Mouse (Mus musculus) spleen, adult 2 months (tissue): ENCODE data around the gene Pkn3. TPM values are rescaled to one million over a fixed set of nuclear protein-coding genes. Genes with fewer than 3 reads are reported as not detected.
A peak's percentile ranks its signal among the peaks of the same experiment; 100 is the strongest.

Source experiments
- DNase-seq, 2 experiments: peaks; one replicate each; pipeline versions ENCODE4 v3.0.0 to v3.0.0-alpha.2; 2012 to 2021; ENCODE audit warnings: low spot score in 2 of 2, low read depth in 1 of 2
- H3K27ac ChIP-seq: fragments of 200-500 bp; 2 replicates; pipeline ENCODE4 v1.5.1; 2012; ENCODE audit warnings: low read length, inconsistent platforms; ENCODE audit not compliant: insufficient read depth
- H3K27me3 ChIP-seq: fragments of 200-500 bp; 2 replicates; pipeline ENCODE4 v1.6.1; 2012; ENCODE audit warnings: mild to moderate bottlenecking, moderate library complexity, low read length, inconsistent platforms; ENCODE audit not compliant: control insufficient read depth, insufficient read depth
- H3K36me3 ChIP-seq: fragments of 200-500 bp; 2 replicates; pipeline ENCODE4 v1.6.1; 2012; ENCODE audit warnings: mild to moderate bottlenecking, low read length, inconsistent platforms; ENCODE audit not compliant: control insufficient read depth, insufficient read depth
- H3K4me1 ChIP-seq: fragments of 200-500 bp; 2 replicates; pipeline ENCODE4 v1.6.1; 2011; ENCODE audit warnings: inconsistent platforms; ENCODE audit not compliant: control insufficient read depth, insufficient read depth, insufficient read length
- H3K4me3 ChIP-seq: fragments of 200-500 bp; 2 replicates; pipeline ENCODE4 v1.5.1; 2011; ENCODE audit warnings: mild to moderate bottlenecking, inconsistent platforms; ENCODE audit not compliant: insufficient read depth, insufficient read length; ENCODE audit errors: extremely low read depth
- CTCF ChIP-seq: fragments of 200-500 bp; IDR thresholded peaks from 2 replicates; pipeline ENCODE4 v1.5.1; 2011; ENCODE audit warnings: mild to moderate bottlenecking, inconsistent platforms; ENCODE audit not compliant: insufficient read depth, insufficient read length, insufficient replicate concordance; ENCODE audit errors: extremely low read depth
- POLR2A ChIP-seq: fragments of 200-500 bp; IDR thresholded peaks from 2 replicates; pipeline ENCODE4 v1.6.1; 2011; ENCODE audit warnings: low read depth, low read length, inconsistent platforms
- WGBS: fragments of 180-500 bp; shearing (Covaris S2); methylation state at CpG from one replicate; pipeline ENCODE4 v1.1.7; 2018; 5-methylcytosine and 5-hydroxymethylcytosine counted together
- polyA plus RNA-seq: library from polyadenylated mRNA; depleted of rRNA; stranded (reverse); fragments of >200 nt; gene quantifications from 2 replicates; pipeline ENCODE4 v1.2.3, GENCODE M21; 2012

Pkn3 gene
- polyA plus RNA-seq, 1 experiment: 4.6 TPM

DNA sequence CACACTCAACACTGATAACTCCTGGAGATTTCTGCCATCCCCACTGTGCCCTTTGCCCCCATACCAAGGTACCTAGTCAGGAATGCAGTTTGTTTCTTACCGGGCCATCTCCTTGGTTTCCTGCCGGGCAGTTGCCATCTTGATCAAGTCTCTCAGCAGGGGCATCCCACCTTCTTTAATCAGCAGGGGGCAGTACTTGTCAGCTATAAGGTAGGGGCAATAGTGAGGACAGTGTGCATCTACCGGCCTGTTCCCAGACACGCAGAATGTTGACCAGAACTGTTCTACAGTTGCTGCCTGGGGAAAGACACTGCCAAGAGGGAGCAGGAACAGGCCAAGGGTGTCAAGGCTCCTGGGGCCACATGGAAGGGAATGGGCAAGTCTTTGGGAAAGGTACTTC lies 22.7 kb downstream of the Pkn3 start:
- no peak for DNase-seq
- no peaks in the 10 kb centered on the region for H3K4me1 ChIP-seq
- TF ChIP-seq POLR2A (no peak), CTCF (no peak)
- 81% methylated on average over 4 of the region's 4 CpGs for whole genome bisulfite sequencing
- H3K36me3 ChIP-seq: peaks cover 23% of the 10 kb centered on the region
- no peak overlapping the region for H3K27ac ChIP-seq
- no peak overlapping the region for H3K4me3 ChIP-seq
- H3K27me3 ChIP-seq: no peaks in the 10 kb centered on the region

DNA sequence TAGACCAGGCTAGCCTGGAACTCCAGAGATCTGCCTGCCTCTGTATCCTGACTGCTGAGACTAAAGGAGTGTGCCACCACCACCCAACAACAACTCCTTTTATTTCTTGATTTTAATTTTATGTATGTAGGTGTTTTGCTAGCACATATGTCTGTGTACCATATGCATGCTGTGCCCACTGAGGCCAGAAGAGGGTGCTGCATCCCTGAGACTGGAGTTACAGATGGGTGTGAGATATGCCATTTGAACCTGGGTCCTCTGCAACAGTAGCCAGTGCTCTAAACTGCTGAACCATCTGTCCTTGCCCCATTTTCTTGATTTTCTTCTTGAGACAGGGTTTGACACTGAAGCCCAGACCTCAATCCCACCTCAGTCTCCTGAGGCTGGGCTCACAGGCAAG lies 28.9 kb downstream of the Pkn3 start:
- Histone ChIP-seq H3K36me3 (peaks cover 33% of the 10 kb centered on the region), H3K4me1 (peaks cover 6% of the 10 kb centered on the region; the same call in 1 of the 2 replicates), H3K27me3 (no peaks in the 10 kb centered on the region), H3K4me3 (no peak overlapping the region), H3K27ac (no peak overlapping the region)
- DNase-seq: peak; percentile 23 to 65
- TF ChIP-seq POLR2A (no peak), CTCF (peak; percentile 60; the same call in 1 of the 2 replicates)

DNA sequence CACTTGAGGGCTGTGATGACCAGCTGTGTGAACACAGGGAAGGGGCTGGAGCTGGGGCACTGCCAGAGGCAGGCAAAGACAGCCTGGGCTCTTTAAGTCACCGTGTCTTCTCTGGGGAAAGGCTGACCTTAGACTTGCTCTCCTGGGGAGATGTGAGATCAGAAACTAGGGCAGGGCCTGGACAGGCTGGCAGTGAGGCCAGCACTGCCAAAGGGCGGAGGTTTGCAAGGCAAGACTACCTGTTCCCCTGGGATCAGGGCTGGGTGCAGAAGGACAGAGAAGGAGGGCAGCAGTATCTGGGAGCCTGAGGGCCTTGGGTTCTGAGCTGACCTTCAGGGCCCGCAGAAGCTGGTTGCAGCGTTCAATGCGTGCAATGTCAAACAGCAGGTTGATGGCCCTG lies 30.2 kb downstream of the Pkn3 start:
- no peak overlapping the region for H3K4me3 ChIP-seq
- H3K36me3 ChIP-seq: peaks cover 36% of the 10 kb centered on the region

GRCm38 (mm10) chr2:30108260-30108659 lies 30.8 kb downstream of the Pkn3 start:
- Histone ChIP-seq H3K36me3 (peaks cover 31% of the 10 kb centered on the region), H3K27ac (no peak overlapping the region), H3K4me1 (peaks cover 6% of the 10 kb centered on the region; the same call in 1 of the 2 replicates), H3K27me3 (no peaks in the 10 kb centered on the region), H3K4me3 (no peak overlapping the region)
- WGBS: 88% methylated on average over 4 of the region's 4 CpGs
- TF ChIP-seq CTCF (no peak), POLR2A (no peak)
- DNase-seq: no peak

More for the DNA sequence above, 30.2 kb downstream of the Pkn3 start:
- DNase-seq: no peak
- Histone ChIP-seq H3K4me1 (peaks cover 6% of the 10 kb centered on the region; the same call in 1 of the 2 replicates), H3K27ac (no peak overlapping the region), H3K27me3 (no peaks in the 10 kb centered on the region)
- 95% methylated on average over 5 of the region's 5 CpGs for WGBS
- no peak for TF ChIP-seq CTCF
- no peak for TF ChIP-seq POLR2A

DNA sequence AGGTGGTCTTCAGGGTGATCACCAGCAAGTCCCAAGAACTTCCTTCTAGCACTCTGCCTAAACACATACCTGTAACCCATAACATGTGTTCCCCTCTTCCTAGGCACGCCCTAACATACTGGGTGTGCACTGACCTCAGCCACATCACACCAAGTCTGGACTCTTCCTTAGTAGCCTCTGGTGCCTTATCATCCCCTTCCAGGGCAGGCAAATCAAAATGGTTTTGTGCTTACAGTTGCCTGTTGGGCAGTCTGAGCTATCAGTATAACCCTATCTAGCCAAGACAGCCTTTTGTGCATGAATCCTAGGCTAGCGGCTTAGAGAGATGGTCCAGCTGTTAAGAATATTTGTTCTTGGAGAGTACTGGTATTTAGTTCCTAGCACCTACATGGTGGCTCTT lies 34.0 kb downstream of the Pkn3 start:
- 80% methylated on average over 2 of the region's 2 CpGs for WGBS
- H3K27me3 ChIP-seq: no peaks in the 10 kb centered on the region
- H3K27ac ChIP-seq: no peak overlapping the region
- DNase-seq: no peak
- no peak overlapping the region for H3K4me3 ChIP-seq
- no peak for TF ChIP-seq POLR2A
- TF ChIP-seq CTCF: no peak
- peaks cover 27% of the 10 kb centered on the region for H3K36me3 ChIP-seq
- H3K4me1 ChIP-seq: peaks cover 6% of the 10 kb centered on the region; the same call in 1 of the 2 replicates

GRCm38 (mm10) chr2:30112564-30112963 lies 35.1 kb downstream of the Pkn3 start:
- TF ChIP-seq POLR2A: no peak
- no peak for TF ChIP-seq CTCF
- 24% methylated on average over 5 of the region's 5 CpGs for WGBS
- no peak overlapping the region for H3K4me3 ChIP-seq
- peaks cover 6% of the 10 kb centered on the region; the same call in 1 of the 2 replicates for H3K4me1 ChIP-seq
- peaks cover 22% of the 10 kb centered on the region for H3K36me3 ChIP-seq
- DNase-seq: no peak
- H3K27me3 ChIP-seq: no peaks in the 10 kb centered on the region
- no peak overlapping the region for H3K27ac ChIP-seq

DNA sequence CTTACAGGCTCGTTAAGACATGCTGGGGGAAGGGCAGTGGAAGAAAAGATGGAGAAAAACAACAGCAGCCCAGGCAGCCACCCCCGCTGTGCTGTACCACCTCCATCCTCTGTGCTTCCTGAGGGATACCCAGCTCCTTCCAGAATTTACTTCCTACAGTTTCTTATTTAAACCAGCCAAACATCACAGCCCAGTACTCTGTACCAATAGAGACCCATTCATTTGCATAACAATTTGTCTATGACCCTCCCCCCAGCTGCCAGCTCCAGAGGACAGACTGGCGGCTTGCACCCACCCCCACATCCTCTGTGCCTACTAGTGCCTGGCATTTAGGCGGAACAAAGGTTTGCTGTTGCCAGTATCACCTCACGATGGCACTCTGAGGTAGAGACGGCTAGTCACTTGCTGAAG lies 42.2 kb downstream of the Pkn3 start:
- H3K36me3 ChIP-seq: no peaks in the 10 kb centered on the region
- 43% methylated on average over 6 of the region's 6 CpGs for whole genome bisulfite sequencing
- peaks cover 14% of the 10 kb centered on the region; the same call in 1 of the 2 replicates for H3K4me1 ChIP-seq
- H3K27ac ChIP-seq: no peak overlapping the region
- TF ChIP-seq CTCF (peak; percentile 17; the same call in 1 of the 2 replicates), POLR2A (no peak)
- H3K27me3 ChIP-seq: no peaks in the 10 kb centered on the region
- peak; percentile 57 to 74 for DNase-seq
- H3K4me3 ChIP-seq: no peak overlapping the region

DNA sequence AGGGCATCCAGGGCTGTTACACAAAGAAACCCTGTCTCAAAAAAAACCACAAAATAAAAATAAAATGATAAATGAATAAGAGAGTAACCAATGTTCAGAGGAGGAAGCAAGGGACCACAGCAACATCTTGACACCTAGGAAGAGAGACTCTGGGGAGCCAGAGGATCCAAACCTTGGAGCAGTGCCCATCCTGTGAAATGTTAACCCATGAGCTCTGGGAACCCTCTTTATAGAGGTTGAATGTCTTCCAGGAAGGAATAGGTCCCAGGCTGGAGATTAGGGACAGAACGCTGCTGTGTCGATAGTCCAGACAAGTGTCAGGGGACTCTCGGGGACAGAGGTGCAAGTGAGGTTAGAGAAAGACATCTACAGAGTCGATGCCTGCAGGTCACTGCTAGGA lies 42.8 kb downstream of the Pkn3 start:
- H3K4me1 ChIP-seq: peaks cover 17% of the 10 kb centered on the region; the same call in 1 of the 2 replicates
- WGBS: 87% methylated on average over 4 of the region's 4 CpGs

More for the DNA sequence above, 42.8 kb downstream of the Pkn3 start:
- TF ChIP-seq POLR2A (no peak), CTCF (no peak)
- no peaks in the 10 kb centered on the region for H3K27me3 ChIP-seq
- H3K27ac ChIP-seq: no peak overlapping the region
- no peak overlapping the region for H3K4me3 ChIP-seq
- no peaks in the 10 kb centered on the region for H3K36me3 ChIP-seq
- DNase-seq: no peak
